Mouse (Mus musculus): ENCODE measurements around the gene Dut. TPM values are rescaled to one million over a fixed set of nuclear protein-coding genes. Genes with fewer than 3 reads are reported as not detected.

The Dut gene
- polyA plus RNA-seq, 1 experiment from 2014 or later, result 150 TPM

DNA sequence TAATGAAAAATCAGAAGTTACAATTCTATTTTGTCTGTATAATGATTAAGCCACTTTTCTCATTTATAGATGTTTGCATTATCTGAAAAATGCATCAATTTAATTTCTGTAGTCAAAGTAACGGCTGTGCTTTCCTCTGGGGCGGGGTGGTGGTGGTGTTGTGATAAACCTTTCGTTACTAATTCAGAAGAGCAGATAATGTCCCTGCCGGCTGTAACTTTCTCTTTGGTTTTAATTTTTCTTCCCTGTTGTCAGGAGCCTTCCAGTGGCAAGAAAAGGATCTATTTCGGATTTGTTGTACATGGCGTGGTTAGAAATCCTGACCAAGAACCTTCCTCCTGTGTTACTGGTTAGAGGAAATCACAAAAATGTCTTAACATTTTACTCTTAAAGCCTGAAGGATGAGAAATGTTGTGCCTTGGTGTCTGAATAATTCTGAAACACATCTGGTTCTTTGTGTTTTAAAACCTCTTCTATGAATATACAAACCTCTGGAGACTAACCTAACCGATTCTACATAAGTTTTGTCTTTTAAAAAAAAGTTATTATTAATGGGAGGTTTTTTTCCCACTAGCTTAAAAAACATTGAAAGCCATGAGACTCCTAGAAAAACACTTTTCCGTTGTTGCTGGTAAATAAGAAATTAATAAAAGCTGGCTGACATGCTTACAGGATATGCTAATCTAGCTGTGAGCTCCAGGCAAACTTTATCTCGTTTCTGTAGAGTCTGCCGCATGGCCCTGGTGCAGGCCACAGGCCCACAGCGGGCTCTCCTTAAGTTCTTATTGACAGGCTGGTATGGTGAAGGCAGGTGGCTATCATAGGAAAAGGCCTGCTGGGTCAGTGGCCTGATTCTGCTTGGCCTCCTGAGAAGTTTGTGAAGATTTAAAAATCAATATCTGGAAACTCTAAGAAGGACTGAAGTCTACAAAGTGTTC, 18.2 kb upstream of the Dut start:
- 54% methylated on average over 11 of the region's 11 CpGs for WGBS
- H3K4me1 ChIP-seq (ENCODE audit: control insufficient read depth, insufficient read depth, low read length), result no peaks in the 10 kb centered on the region
- no peaks in the 10 kb centered on the region for H3K36me3 ChIP-seq (ENCODE audit: control insufficient read depth, insufficient read depth)

DNA sequence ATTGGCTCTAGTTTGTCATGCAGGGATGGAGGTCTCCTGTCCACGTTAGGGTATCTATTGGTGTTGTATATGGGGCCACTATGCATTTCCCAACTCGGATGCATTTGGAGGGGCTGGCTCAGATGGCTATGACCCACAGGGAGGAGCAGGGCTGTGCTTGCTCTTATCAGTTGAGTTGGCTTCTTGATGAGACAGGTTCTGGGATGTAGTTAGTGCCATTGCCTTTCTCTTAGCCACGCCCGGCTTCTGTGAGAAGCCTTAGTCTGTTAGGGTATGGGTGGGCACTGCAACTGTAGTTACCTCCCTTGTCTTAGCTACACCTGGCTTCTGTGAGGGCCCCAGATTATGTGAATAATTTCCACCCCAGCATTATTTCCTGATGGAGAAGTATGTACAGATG, 14.8 kb upstream of the Dut start:
- Histone ChIP-seq H3K9ac (ENCODE audit: low read length) (no peak overlapping the region), H3K27ac (ENCODE audit: low read length) (no peak overlapping the region), H3K4me3 (ENCODE audit: low read length) (no peak overlapping the region), H3K36me3 (ENCODE audit: control insufficient read depth, insufficient read depth) (no peaks in the 10 kb centered on the region), H3K27me3 (ENCODE audit: control insufficient read depth, insufficient read depth, low read length) (no peaks in the 10 kb centered on the region), H3K4me1 (ENCODE audit: control insufficient read depth, insufficient read depth, low read length) (no peaks in the 10 kb centered on the region), H3K4me2 (ENCODE audit: low read depth, low read length) (no peak overlapping the region), H3K9me3 (replicated peaks; ENCODE audit: control insufficient read depth, low read length) (no peaks in the 10 kb centered on the region)
- WGBS, result 91% methylated on average over 4 of the region's 4 CpGs
- no peak for ATAC-seq (replicated peaks; ENCODE audit: extremely low read depth, insufficient read depth, low FRiP score)

More for the DNA sequence above, 18.2 kb upstream of the Dut start:
- no peak overlapping the region for H3K4me2 ChIP-seq (ENCODE audit: low read depth, low read length)
- H3K9ac ChIP-seq (ENCODE audit: low read length), result no peak overlapping the region
- no peaks in the 10 kb centered on the region for H3K27me3 ChIP-seq (ENCODE audit: control insufficient read depth, insufficient read depth, low read length)
- no peaks in the 10 kb centered on the region for H3K9me3 ChIP-seq (replicated peaks; ENCODE audit: control insufficient read depth, low read length)
- ATAC-seq (replicated peaks; ENCODE audit: extremely low read depth, insufficient read depth, low FRiP score), result no peak
- no peak overlapping the region for H3K4me3 ChIP-seq (ENCODE audit: low read length)
- no peak overlapping the region for H3K27ac ChIP-seq (ENCODE audit: low read length)

DNA sequence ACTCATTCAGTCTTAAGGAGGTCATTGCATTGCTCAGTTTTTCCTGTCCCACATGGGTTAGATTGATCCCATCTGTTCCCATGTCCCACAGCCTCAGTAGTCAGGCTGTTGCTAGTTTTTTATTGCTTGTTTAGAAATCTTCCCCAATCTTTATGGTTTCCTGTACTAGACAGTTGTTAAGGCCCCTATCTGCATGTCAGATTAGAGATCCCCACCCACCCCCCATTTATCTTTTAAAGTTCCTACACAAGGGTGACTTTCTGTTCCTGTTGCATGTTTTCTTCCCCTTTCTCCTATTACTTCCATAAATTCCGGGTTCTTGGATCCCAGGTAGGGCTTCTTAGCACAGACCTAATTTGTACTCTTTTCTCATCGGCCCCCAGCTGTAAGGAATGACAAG, 13.5 kb upstream of the Dut start:
- 69% methylated on average over 2 of the region's 2 CpGs for WGBS
- no peak overlapping the region for H3K4me3 ChIP-seq (ENCODE audit: low read length)
- no peaks in the 10 kb centered on the region for H3K9me3 ChIP-seq (replicated peaks; ENCODE audit: control insufficient read depth, low read length)
- H3K27ac ChIP-seq (ENCODE audit: low read length), result no peak overlapping the region
- no peak overlapping the region for H3K4me2 ChIP-seq (ENCODE audit: low read depth, low read length)
- no peaks in the 10 kb centered on the region for H3K36me3 ChIP-seq (ENCODE audit: control insufficient read depth, insufficient read depth)
- H3K9ac ChIP-seq (ENCODE audit: low read length), result no peak overlapping the region
- H3K4me1 ChIP-seq (ENCODE audit: control insufficient read depth, insufficient read depth, low read length), result no peaks in the 10 kb centered on the region
- no peak for ATAC-seq (replicated peaks; ENCODE audit: extremely low read depth, insufficient read depth, low FRiP score)
- no peaks in the 10 kb centered on the region for H3K27me3 ChIP-seq (ENCODE audit: control insufficient read depth, insufficient read depth, low read length)

DNA sequence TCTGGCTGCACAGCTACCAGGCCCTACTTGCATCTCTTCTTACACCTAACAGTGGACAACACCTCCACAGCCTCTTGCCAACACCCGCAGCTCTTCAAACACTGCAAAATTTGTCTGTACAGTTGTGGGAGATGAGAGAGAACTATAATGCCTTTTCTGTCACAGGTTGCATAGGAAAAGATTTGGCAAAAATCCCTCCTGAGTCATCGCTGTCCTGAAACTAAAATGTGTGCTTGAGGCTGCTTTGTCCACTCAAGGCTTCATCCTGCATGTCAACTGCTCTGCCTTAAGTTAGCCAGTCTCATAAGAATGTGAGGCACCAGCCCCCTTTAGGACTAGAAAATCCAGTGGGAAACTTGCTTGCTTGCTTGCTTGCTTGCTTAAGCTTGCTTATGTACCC, 12.9 kb upstream of the Dut start:
- H3K36me3 ChIP-seq (ENCODE audit: control insufficient read depth, insufficient read depth), result no peaks in the 10 kb centered on the region
- H3K27me3 ChIP-seq (ENCODE audit: control insufficient read depth, insufficient read depth, low read length), result no peaks in the 10 kb centered on the region
- H3K4me3 ChIP-seq (ENCODE audit: low read length), result no peak overlapping the region
- ATAC-seq (replicated peaks; ENCODE audit: extremely low read depth, insufficient read depth, low FRiP score), result no peak
- H3K9me3 ChIP-seq (replicated peaks; ENCODE audit: control insufficient read depth, low read length), result no peaks in the 10 kb centered on the region
- no peak overlapping the region for H3K4me2 ChIP-seq (ENCODE audit: low read depth, low read length)
- no peak overlapping the region for H3K27ac ChIP-seq (ENCODE audit: low read length)
- 65% methylated on average over 2 of the region's 2 CpGs for WGBS
- H3K9ac ChIP-seq (ENCODE audit: low read length), result no peak overlapping the region
- H3K4me1 ChIP-seq (ENCODE audit: control insufficient read depth, insufficient read depth, low read length), result no peaks in the 10 kb centered on the region

DNA sequence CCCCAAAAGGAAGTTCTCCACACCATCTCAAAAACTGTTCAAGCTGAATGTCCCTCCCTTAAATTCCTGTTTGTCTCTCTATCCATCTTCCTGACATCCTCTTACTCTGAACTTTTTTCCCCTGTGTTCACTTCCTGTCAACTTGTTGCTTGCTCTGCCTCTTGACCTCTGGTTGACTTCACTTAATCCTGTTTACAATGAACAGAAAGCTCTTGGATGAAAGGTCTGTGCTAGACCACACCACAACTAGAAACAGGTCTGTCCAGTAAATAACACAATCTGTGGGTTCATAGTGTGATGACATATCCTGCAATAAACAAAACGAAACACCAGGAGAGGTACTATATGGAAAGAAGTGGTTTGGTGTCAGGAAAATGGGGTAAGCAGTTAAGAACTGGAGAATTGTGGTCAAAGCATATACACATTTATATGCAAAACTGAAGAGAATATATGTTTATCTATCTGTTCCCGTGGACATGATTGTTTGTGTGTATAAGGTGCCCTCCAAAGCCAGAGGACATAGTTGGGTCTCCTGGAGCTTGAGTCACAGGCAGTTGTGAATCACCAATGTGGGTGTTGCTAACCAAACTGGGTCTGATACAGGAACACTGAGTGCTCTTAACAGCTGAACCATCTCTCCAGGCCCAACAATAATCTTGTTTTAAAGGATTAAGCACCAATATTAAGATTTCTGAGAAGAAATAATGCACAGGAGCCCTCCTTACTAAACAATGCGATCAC, 1.3 kb upstream of the Dut start:
- Histone ChIP-seq H3K4me3 (ENCODE audit: low read length) (no peak overlapping the region), H3K4me2 (ENCODE audit: low read depth, low read length) (no peak overlapping the region; the same call in 1 of the 2 replicates), H3K27me3 (ENCODE audit: control insufficient read depth, insufficient read depth, low read length) (no peaks in the 10 kb centered on the region), H3K27ac (ENCODE audit: low read length) (no peak overlapping the region), H3K9ac (ENCODE audit: low read length) (no peak overlapping the region), H3K4me1 (ENCODE audit: control insufficient read depth, insufficient read depth, low read length) (peaks cover 14% of the 10 kb centered on the region), H3K36me3 (ENCODE audit: control insufficient read depth, insufficient read depth) (peaks cover 6% of the 10 kb centered on the region; the same call in 1 of the 2 replicates), H3K9me3 (replicated peaks; ENCODE audit: control insufficient read depth, low read length) (no peaks in the 10 kb centered on the region)
- ATAC-seq (replicated peaks; ENCODE audit: extremely low read depth, insufficient read depth, low FRiP score), result no peak
- WGBS, result 85% methylated on average over 3 of the region's 3 CpGs

DNA sequence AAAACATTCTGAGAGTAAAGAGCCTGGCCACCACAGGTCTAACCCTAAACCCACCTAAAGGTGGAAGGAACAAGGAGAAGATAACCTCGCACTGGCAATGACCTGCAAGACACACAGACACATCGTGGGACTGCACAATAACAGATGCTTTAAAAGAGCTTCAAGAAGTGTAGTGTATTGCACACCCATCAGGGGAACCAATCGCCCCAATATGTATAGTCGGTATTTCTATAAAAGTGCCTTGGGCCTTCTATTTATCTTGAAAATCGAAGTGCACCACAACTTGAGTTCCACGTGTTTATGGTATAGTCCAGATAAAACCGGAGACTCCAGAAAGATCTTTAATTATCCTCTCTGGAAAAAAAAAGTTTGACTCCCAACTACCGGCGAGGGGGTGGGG, 321 bp upstream of the Dut start:
- peak overlapping the region; percentile 93 for H3K4me2 ChIP-seq (ENCODE audit: low read depth, low read length)
- H3K27ac ChIP-seq (ENCODE audit: low read length), result peak overlapping the region; percentile 94
- peak overlapping the region; percentile 91 for H3K4me3 ChIP-seq (ENCODE audit: low read length)
- no peaks in the 10 kb centered on the region for H3K9me3 ChIP-seq (replicated peaks; ENCODE audit: control insufficient read depth, low read length)
- no peaks in the 10 kb centered on the region for H3K27me3 ChIP-seq (ENCODE audit: control insufficient read depth, insufficient read depth, low read length)
- 9% methylated on average over 9 of the region's 9 CpGs for WGBS
- H3K9ac ChIP-seq (ENCODE audit: low read length), result peak overlapping the region; percentile 94
- H3K36me3 ChIP-seq (ENCODE audit: control insufficient read depth, insufficient read depth), result peaks cover 12% of the 10 kb centered on the region; the same call in 1 of the 2 replicates
- H3K4me1 ChIP-seq (ENCODE audit: control insufficient read depth, insufficient read depth, low read length), result peaks cover 14% of the 10 kb centered on the region
- no peak for ATAC-seq (replicated peaks; ENCODE audit: extremely low read depth, insufficient read depth, low FRiP score)

DNA sequence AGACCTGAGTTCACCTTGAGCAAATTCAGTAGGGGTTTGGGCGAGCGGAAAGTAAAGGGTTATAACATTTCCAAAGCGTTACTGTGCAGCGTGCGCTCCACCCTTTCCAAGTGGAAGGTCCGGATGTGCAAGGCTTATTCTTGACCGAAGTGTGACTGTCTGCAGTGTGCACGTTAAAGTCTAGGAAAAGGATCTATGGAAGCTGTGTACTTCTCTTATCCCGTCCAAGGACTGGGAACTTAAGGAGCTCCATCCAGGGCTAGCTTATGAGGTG, 909 bp downstream of the Dut start:
- peak overlapping the region; percentile 93 for H3K4me2 ChIP-seq (ENCODE audit: low read depth, low read length)
- H3K4me1 ChIP-seq (ENCODE audit: control insufficient read depth, insufficient read depth, low read length), result peaks cover 16% of the 10 kb centered on the region
- no peaks in the 10 kb centered on the region for H3K9me3 ChIP-seq (replicated peaks; ENCODE audit: control insufficient read depth, low read length)
- H3K36me3 ChIP-seq (ENCODE audit: control insufficient read depth, insufficient read depth), result peaks cover 20% of the 10 kb centered on the region; the same call in 1 of the 2 replicates
- H3K9ac ChIP-seq (ENCODE audit: low read length), result peak overlapping the region; percentile 94
- no peaks in the 10 kb centered on the region for H3K27me3 ChIP-seq (ENCODE audit: control insufficient read depth, insufficient read depth, low read length)
- H3K4me3 ChIP-seq (ENCODE audit: low read length), result peak overlapping the region; percentile 91
- H3K27ac ChIP-seq (ENCODE audit: low read length), result peak overlapping the region; percentile 94
- peak; percentile 14 for ATAC-seq (replicated peaks; ENCODE audit: extremely low read depth, insufficient read depth, low FRiP score)
- under 1% methylated on average over 9 of the region's 9 CpGs for WGBS

DNA sequence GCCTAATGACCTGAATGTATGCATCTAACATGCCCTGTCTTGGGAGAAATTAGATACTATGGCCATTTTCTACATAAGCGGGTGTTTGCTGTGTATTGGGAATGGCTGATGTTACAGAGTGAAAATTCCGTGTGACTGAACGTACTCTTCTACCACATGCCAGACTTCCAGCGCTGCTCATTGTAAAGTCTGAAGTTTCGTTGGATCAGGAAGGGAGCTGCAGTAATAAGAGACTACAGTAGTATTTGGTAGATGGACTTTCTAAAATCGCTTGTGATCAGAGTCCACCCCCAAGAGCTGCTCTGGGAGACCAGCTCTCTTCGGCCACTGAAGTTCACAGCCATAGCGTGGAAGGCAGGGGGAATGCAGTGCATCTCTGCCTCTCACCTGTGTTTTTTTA, 1.3 kb downstream of the Dut start:
- WGBS, result 5% methylated on average over 8 of the region's 8 CpGs
- Histone ChIP-seq H3K4me2 (ENCODE audit: low read depth, low read length) (peak overlapping the region; percentile 93), H3K27ac (ENCODE audit: low read length) (peak overlapping the region; percentile 94), H3K9me3 (replicated peaks; ENCODE audit: control insufficient read depth, low read length) (no peaks in the 10 kb centered on the region), H3K4me3 (ENCODE audit: low read length) (peak overlapping the region; percentile 91), H3K36me3 (ENCODE audit: control insufficient read depth, insufficient read depth) (peaks cover 22% of the 10 kb centered on the region), H3K9ac (ENCODE audit: low read length) (peak overlapping the region; percentile 94), H3K4me1 (ENCODE audit: control insufficient read depth, insufficient read depth, low read length) (peaks cover 16% of the 10 kb centered on the region), H3K27me3 (ENCODE audit: control insufficient read depth, insufficient read depth, low read length) (no peaks in the 10 kb centered on the region)
- ATAC-seq (replicated peaks; ENCODE audit: extremely low read depth, insufficient read depth, low FRiP score), result no peak

DNA sequence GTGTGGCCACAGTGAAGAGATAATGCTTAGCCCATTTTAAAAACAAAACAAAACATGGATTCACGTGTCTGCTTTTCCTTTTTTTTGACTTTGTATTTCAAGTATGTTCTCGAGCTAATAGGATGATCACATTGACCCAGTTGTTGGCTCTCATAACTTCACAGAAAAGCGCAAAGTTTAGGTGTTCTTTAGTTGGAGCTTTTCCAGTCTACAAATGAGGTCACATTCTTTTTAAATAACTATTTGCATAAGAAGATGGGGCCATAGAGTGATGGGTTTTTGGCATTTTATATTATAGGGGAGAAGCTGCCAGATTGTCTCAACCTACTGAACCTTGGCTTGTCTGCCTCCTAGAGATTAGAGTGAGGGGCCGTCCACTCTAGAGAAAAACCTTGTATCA, 2.3 kb downstream of the Dut start:
- Histone ChIP-seq H3K9ac (ENCODE audit: low read length) (no peak overlapping the region), H3K4me1 (ENCODE audit: control insufficient read depth, insufficient read depth, low read length) (peaks cover 16% of the 10 kb centered on the region), H3K27me3 (ENCODE audit: control insufficient read depth, insufficient read depth, low read length) (no peaks in the 10 kb centered on the region), H3K27ac (ENCODE audit: low read length) (no peak overlapping the region), H3K4me3 (ENCODE audit: low read length) (peak overlapping the region; percentile 91; the same call in 1 of the 2 replicates), H3K36me3 (ENCODE audit: control insufficient read depth, insufficient read depth) (peaks cover 33% of the 10 kb centered on the region), H3K9me3 (replicated peaks; ENCODE audit: control insufficient read depth, low read length) (no peaks in the 10 kb centered on the region), H3K4me2 (ENCODE audit: low read depth, low read length) (peak overlapping the region; percentile 93)
- WGBS, result 69% methylated on average over 4 of the region's 4 CpGs
- no peak for ATAC-seq (replicated peaks; ENCODE audit: extremely low read depth, insufficient read depth, low FRiP score)
